17 mouse cellular contexts compared by ENCODE assay signal in the genomic region with DNA sequence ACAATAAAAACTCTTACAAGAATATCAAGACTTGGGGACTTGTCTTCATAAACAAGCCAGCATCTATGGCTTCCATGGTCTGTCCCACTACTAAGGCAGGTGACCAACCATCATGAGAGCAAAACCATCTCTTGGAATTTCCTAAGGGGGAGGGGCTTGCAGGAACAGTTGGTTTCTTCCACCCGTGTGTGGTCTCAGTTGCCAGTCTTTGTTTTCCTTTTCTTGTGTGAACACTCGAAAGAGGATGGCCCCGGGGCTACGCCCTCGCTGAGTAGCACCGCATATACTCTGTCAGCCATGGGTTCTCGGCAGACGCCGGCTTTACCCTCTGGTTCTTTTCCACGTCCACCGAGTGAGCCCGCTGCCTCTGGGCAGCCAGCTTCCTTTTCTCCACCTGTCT. TPM values are rescaled to one million over a fixed set of nuclear protein-coding genes. Genes with fewer than 3 reads are reported as not detected.
DNase-seq lines count a peak whose midpoint lies in the region; ATAC-seq and TF ChIP-seq lines count a peak whose summit lies in the region.
"Had no signal": no experiment of that assay in that cellular context is flagged by ENCODE, and none has a peak within 500 bp of the region (broad histone marks: within the 10 kb centered on the region; RNA-seq: fewer than 3 reads in every experiment).

No protein-coding gene starts in this region.

- no peaks in the 10 kb centered on the region for H3K4me1 ChIP-seq in kidney, embryonic 14.5 days (ENCODE audit: control insufficient read depth, insufficient read depth, low read length)
- peaks cover 16% of the 10 kb centered on the region for H3K4me1 ChIP-seq in cerebellum, adult 2 months (ENCODE audit: control insufficient read depth, insufficient read depth, low read length)
- H3K4me1 ChIP-seq: embryonic facial prominence, embryonic 12.5 days; forebrain, embryonic 13.5 days had no signal

- no peaks in the 10 kb centered on the region for H3K9me3 ChIP-seq in kidney, embryonic 14.5 days (ENCODE audit: control insufficient read depth, low read length)
- H3K9me3 ChIP-seq: embryonic facial prominence, embryonic 10.5 days; embryonic facial prominence, embryonic 12.5 days; forebrain, embryonic 13.5 days had no signal

- DNase-seq in left cerebral cortex, adult 2 months (ENCODE audit: extremely low spot score in 1 of 2, low spot score in 2 of 2), result no peak
- no peak for DNase-seq in left cerebral cortex, adult 18-20 months (ENCODE audit: low spot score in 2 of 2)
- peak; percentile 68 for DNase-seq in ES-CJ7 (ENCODE audit: low read depth, low spot score)
- peak; percentile 79 for DNase-seq in ZHBTc4 (ENCODE audit: low read depth, low spot score)
- no peak for DNase-seq in cerebellum, adult 2 months
- DNase-seq: adrenal gland, adult 2 months; adrenal gland, postnatal 10 days; adrenal gland, postnatal 25 days; cerebellum, adult 11 months; cerebellum, adult 18-20 months; cerebellum, adult 9-10 months; cerebellum, postnatal 10 days had no signal

- no peak overlapping the region for H3K4me2 ChIP-seq in kidney, embryonic 14.5 days (replicated peaks; ENCODE audit: low read depth, low read length)
- H3K4me2 ChIP-seq: embryonic facial prominence, embryonic 12.5 days; forebrain, embryonic 13.5 days had no signal

- peak overlapping the region; percentile 73 for H3K27ac ChIP-seq in left cerebral cortex, adult 2 months
- H3K27ac ChIP-seq in kidney, embryonic 14.5 days (ENCODE audit: low read depth, low read length), result no peak overlapping the region
- H3K27ac ChIP-seq in cerebellum, adult 2 months (ENCODE audit: insufficient read depth, low read length), result no peak overlapping the region
- H3K27ac ChIP-seq: embryonic facial prominence, embryonic 10.5 days; embryonic facial prominence, embryonic 12.5 days; forebrain, embryonic 13.5 days had no signal

- no peaks in the 10 kb centered on the region for H3K36me3 ChIP-seq in kidney, embryonic 14.5 days (ENCODE audit: control insufficient read depth, insufficient read depth, low read length)

- no peak for TF ChIP-seq CTCF in left cerebral cortex, adult 2 months (IDR thresholded peaks at IDR 0.05)
- no peak for TF ChIP-seq CTCF in cerebellum, adult 2 months (IDR thresholded peaks at IDR 0.05; ENCODE audit: borderline replicate concordance, insufficient read depth, low read depth, low read length)

- no peak overlapping the region for H3K4me3 ChIP-seq in left cerebral cortex, adult 2 months
- H3K4me3 ChIP-seq in kidney, embryonic 14.5 days (ENCODE audit: low read length), result no peak overlapping the region
- no peak overlapping the region for H3K4me3 ChIP-seq in cerebellum, adult 2 months (replicated peaks; ENCODE audit: insufficient read depth, low read depth, low read length)
- H3K4me3 ChIP-seq: embryonic facial prominence, embryonic 10.5 days; embryonic facial prominence, embryonic 12.5 days; forebrain, embryonic 13.5 days had no signal

- ATAC-seq in kidney, embryonic 14.5 days (ENCODE audit: low FRiP score, low TSS enrichment), result no peak
- ATAC-seq: forebrain, embryonic 13.5 days; forebrain, embryonic 16.5 days had no signal

- WGBS in kidney, embryonic 14.5 days, result 89% methylated on average over 12 of the region's 12 CpGs
- 72% methylated on average over 12 of the region's 12 CpGs for WGBS in cerebellum, adult 2 months

- no peak overlapping the region for H3K9ac ChIP-seq in kidney, embryonic 14.5 days (ENCODE audit: low read depth, low read length)
- H3K9ac ChIP-seq: embryonic facial prominence, embryonic 12.5 days; forebrain, embryonic 13.5 days had no signal

- no peak for TF ChIP-seq POLR2A in cerebellum, adult 2 months (IDR thresholded peaks at IDR 0.05; ENCODE audit: borderline replicate concordance, insufficient read depth, low read length)

- no peaks in the 10 kb centered on the region for H3K27me3 ChIP-seq in kidney, embryonic 14.5 days (ENCODE audit: control insufficient read depth, insufficient read depth, low read length)
- no peaks in the 10 kb centered on the region for H3K27me3 ChIP-seq in cerebellum, adult 2 months (ENCODE audit: control insufficient read depth, insufficient read depth, low read length)
- H3K27me3 ChIP-seq: embryonic facial prominence, embryonic 12.5 days; forebrain, embryonic 13.5 days had no signal

- intact Hi-C loops in left cerebral cortex, adult 2 months (cut with DNase I), result no loop called here

RNA-seq across cellular contexts. Expression of a gene that starts 17.9 kb away (rescaled TPM):
- 10 to 100 TPM; 65.9 to 75.4 TPM for total RNA-seq in left cerebral cortex, adult 2 months (2021)
- total RNA-seq in left cerebral cortex, adult 18-20 months (2021), result 10 to 100 TPM; 62.6 to 74.7 TPM
- polyA plus RNA-seq in kidney, embryonic 14.5 days (2014; fragmentation: Nextera tagmentation; extraction: Ambion mirVana), result 2.7 and 4.0 TPM in 2 replicates
- 19.6 and 23.5 TPM in 2 replicates for polyA plus RNA-seq in cerebellum, adult 2 months (2012; rRNA removed)

RNA-seq across cellular contexts. Expression of a gene that starts 36.3 kb away (rescaled TPM):
- 10 to 100 TPM; 39.8 to 48.9 TPM for total RNA-seq in left cerebral cortex, adult 2 months (2021)
- total RNA-seq in left cerebral cortex, adult 18-20 months (2021), result 10 to 100 TPM; 45.1 to 50.6 TPM
- polyA plus RNA-seq in kidney, embryonic 14.5 days (2014; fragmentation: Nextera tagmentation; extraction: Ambion mirVana), result 33.3 and 45.3 TPM in 2 replicates
- 102 and 111 TPM in 2 replicates for polyA plus RNA-seq in cerebellum, adult 2 months (2012; rRNA removed)

RNA-seq across cellular contexts. Expression of a gene that starts 52.5 kb away (rescaled TPM):
- 10 to 100 TPM; 11.1 to 12.2 TPM for total RNA-seq in left cerebral cortex, adult 2 months (2021)
- 10 to 100 TPM; 10.2 to 11.9 TPM for total RNA-seq in left cerebral cortex, adult 18-20 months (2021)
- polyA plus RNA-seq in kidney, embryonic 14.5 days (2014; fragmentation: Nextera tagmentation; extraction: Ambion mirVana), result 1.3 and 2.9 TPM in 2 replicates
- 5.7 and 7.3 TPM in 2 replicates for polyA plus RNA-seq in cerebellum, adult 2 months (2012; rRNA removed)
- total RNA-seq: adrenal gland, postnatal 25 days had no signal

Comparison
In these comparisons a context has a peak if more than half of its experiments do, and no peak if none do; other contexts are left out.
1. DNase-seq: peak in ES-CJ7 (single experiment) and ZHBTc4 (single experiment); none in left cerebral cortex, adult 2 months (0 of 2), left cerebral cortex, adult 18-20 months (0 of 2) and cerebellum, adult 2 months (0 of 2).